Mouse (Mus musculus) spleen, adult 10 weeks (tissue): ENCODE results near the gene Tspan8. TPM values are rescaled to one million over a fixed set of nuclear protein-coding genes. Genes with fewer than 3 reads are reported as not detected.

Source experiments
- polyA plus RNA-seq: library from polyadenylated mRNA; stranded (reverse); fragments of 350-450 nt; fragmentation: Illumina TruSeq; extraction: RNeasy Lipid Tissue Mini Kit (QIAGEN cat#74804); gene quantifications from one replicate; pipeline ENCODE4 v1.2.3, GENCODE M21; 2015; ENCODE audit warnings: low replicate concordance; ENCODE audit not compliant: insufficient read depth

Gene Tspan8
- polyA plus RNA-seq, result 8.5 TPM

DNA sequence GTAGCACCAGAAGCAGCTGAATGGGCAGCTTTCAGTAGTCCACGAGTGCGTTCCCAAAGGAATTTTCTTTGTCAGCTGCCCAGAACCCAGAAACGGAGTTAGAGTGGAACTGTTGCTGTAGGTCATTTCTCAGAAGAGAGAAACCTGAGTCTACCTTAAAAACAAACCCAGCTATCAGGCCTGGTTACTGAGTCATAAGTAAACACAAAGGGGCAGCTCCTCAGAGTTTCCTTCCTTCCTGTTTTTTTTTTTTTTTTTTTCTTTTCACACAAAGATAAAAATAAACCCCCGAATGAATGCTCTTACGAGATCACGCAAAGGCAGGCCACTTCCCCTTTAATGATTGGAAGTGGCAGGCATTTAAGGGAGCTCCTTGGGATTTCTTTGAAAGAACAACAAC is at the start of gene Tspan8:
Gene Tspan8 (plus strand): TSS at position 322 of the 400 bp plus-strand sequence.

Other genes with a start within 250 kb of the Tspan8 start
- not detected for gene A930009A15Rik, start 246.8 kb upstream of the Tspan8 start, polyA plus RNA-seq
- 0.62 TPM for gene Lgr5, start 229.1 kb upstream of the Tspan8 start, polyA plus RNA-seq
- gene Ptprr, start 201.4 kb downstream of the Tspan8 start, polyA plus RNA-seq, result 0.55 TPM